Mouse (Mus musculus) CD4-positive helper T cell, adult 2 months (primary cell): ENCODE measurements around the gene Sdr39u1.

Experiments
- DNase-seq: peaks from one replicate; pipeline ENCODE4 v3.0.0-alpha.2; 2012; ENCODE audit warnings: low read depth, missing footprints, low spot score

The Sdr39u1 gene

GRCm38 (mm10) chr14:55855101-55855561 is 45.0 kb downstream of the Sdr39u1 start:
- DNase-seq, result no peak

GRCm38 (mm10) chr14:55854406-55855100 is 45.5 kb downstream of the Sdr39u1 start:
- no peak for DNase-seq

GRCm38 (mm10) chr14:55853621-55854285 is 46.3 kb downstream of the Sdr39u1 start, which contains the start of gene Nynrin:
Gene Nynrin, plus strand, starts transcription at chr14:55854010.
- DNase-seq, result peak; percentile 19

GRCm38 (mm10) chr14:55852646-55853551 is 47.2 kb downstream of the Sdr39u1 start:
- no peak for DNase-seq

- DNase-seq, result no peak
Observed at GRCm38 (mm10) chr14:55850885-55851284, 49.2 kb downstream of the Sdr39u1 start.
